Mouse (Mus musculus) heart, postnatal 0 days (tissue): ENCODE data around the gene Kpna3.

ENCODE experiments used
- CTCF ChIP-seq: IDR thresholded peaks from 2 replicates; pipeline ENCODE4 v1.5.1; 2016; ENCODE audit warnings: antibody characterized with exemption, control low read depth, low read depth
- EP300 ChIP-seq: IDR thresholded peaks from 2 replicates; pipeline ENCODE4 v1.6.1; 2016; ENCODE audit warnings: antibody characterized with exemption, low read depth

- no peak for TF ChIP-seq CTCF
- no peak for TF ChIP-seq EP300
Measured at GRCm38 (mm10) chr14:61404941-61405340, 34.7 kb downstream of the Kpna3 start.
